Mouse (Mus musculus) bone marrow macrophage, adult 2 months (primary cell): ENCODE results near the gene Bach2.

Experiments used
- CTCF ChIP-seq: IDR thresholded peaks from 2 replicates; pipeline ENCODE4 v1.5.1; 2012; ENCODE audit warnings: low read depth, mild to moderate bottlenecking, low read length, moderate library complexity
- POLR2A ChIP-seq: IDR thresholded peaks from 2 replicates; pipeline ENCODE4 v1.6.1; 2012; ENCODE audit warnings: mild to moderate bottlenecking, low read depth, low read length, borderline replicate concordance

GRCm38 (mm10) chr4:32280401-32280800, 41.8 kb downstream of the Bach2 start:
- TF ChIP-seq POLR2A (no peak), CTCF (no peak)
